Mouse (Mus musculus): ENCODE measurements around the gene Gdi2.
"Not testable (repeated sequence)": the region's sequence is repeated elsewhere in the genome, so short reads cannot be mapped to it uniquely, and the experiment has no call there.

The Gdi2 gene

GRCm38 (mm10) chr13:3537594-3538222 is at the start of gene Gdi2:
TSS of gene Gdi2 (plus strand) at chr13:3538063.
- peak; percentile 98 for DNase-seq (ENCODE audit: low read depth)

DNA sequence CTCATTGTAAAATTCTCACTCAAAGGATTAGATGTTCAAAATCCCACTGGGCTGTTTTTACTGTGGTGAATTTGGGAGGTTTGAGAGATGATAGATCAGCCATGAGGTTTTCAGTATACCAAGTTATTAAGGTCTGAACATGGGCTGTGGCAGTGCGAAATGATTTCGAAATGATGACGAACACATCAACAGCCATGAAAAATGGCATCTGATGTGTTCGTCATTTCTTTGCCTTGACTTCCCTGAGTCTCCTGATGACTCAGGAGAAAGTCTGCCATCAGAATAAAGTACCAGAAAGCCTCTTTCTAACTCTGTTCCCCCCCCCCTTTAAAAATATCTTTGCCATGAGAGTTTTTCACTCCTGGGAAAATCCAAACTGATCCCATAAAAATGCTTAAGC is 42.3 kb upstream of the Gdi2 start:
- no peak for DNase-seq (ENCODE audit: low read depth)

DNA sequence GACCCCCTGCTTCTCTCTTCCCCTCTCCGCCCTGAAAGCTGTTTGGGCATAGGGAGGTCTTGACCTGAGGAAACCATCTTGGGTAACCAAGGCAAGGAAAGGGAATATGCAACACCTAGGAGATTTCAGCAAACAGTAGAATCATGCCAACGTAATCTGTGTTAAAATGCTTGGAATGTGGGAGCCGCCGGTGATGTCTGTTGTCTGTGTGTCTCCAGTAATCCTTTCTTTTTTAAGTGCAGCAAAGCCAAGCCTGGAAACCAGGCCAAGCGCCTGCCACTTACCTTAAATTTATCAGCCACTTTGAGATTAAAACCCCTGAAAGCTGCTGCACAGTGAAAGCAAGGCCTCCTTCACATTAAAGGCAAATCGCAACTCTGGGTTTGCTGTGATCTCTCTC is 36.8 kb upstream of the Gdi2 start:
- not testable (repeated sequence) for DNase-seq (ENCODE audit: low read depth)

DNA sequence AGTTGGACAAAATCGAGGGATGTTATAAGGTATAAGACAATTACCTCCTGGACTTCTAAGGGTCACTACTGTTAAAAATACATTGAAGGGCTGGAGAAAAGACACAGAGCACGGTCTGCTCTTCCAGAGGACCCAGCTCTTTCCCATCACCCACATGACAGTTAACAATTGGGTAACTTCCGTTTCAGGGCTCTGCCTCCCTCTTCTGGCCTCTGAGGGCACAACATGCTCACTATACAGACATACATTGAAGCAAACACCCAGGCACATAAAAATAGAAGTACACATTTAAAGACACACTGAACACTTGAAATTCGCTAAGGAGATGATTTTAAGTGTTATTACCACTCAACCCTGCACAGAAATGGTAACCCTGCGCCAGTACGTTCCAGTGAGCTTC is 22.5 kb upstream of the Gdi2 start:
- DNase-seq (ENCODE audit: low read depth), result peak; percentile 57

DNA sequence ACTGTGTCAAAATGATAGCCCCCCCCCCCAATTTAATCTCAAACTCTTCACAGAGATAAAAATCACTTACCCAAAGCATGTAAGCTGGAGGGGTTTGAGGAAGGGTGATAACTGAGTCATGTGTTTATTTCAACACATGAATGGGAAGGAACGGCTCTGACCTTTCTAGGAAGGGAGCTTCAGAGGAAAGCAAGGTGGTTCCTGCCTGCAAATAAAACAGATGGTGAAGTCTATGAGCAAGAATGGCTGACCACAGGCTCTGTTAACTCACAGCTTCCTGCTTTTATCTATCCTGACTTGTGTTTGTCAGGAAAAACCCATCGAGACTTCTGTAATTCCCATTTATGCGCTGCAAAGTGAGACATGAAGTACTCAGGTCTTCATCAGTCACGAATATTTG is 18.5 kb upstream of the Gdi2 start:
- DNase-seq (ENCODE audit: low read depth), result not testable (repeated sequence)

DNA sequence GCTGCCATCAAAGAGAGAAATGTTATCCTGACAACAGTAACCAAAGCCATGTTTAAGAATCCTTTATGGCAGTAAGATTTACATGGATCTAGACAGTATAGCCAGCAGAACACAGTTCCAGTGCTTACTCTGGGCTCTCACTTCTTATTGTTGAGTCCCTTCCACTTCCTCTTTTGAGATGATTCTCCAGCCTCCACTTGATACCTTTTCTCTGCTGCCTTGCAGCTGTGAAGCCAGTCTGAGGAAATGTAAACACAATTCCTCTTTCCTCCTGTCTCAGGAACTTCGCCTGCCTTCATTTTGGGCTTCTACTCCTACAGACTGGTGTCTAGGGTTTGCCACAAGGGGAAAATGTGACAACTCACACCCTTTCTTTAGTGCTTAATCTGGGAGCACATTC is 17.9 kb upstream of the Gdi2 start:
- not testable (repeated sequence) for DNase-seq (ENCODE audit: low read depth)

GRCm38 (mm10) chr13:3523459-3523858 is 14.4 kb upstream of the Gdi2 start:
- DNase-seq (ENCODE audit: low read depth), result no peak

GRCm38 (mm10) chr13:3523946-3524345 is 13.9 kb upstream of the Gdi2 start:
- no peak for DNase-seq (ENCODE audit: low read depth)

- no peak for DNase-seq (ENCODE audit: low read depth)
Observed at GRCm38 (mm10) chr13:3525611-3526051, 12.2 kb upstream of the Gdi2 start.

DNA sequence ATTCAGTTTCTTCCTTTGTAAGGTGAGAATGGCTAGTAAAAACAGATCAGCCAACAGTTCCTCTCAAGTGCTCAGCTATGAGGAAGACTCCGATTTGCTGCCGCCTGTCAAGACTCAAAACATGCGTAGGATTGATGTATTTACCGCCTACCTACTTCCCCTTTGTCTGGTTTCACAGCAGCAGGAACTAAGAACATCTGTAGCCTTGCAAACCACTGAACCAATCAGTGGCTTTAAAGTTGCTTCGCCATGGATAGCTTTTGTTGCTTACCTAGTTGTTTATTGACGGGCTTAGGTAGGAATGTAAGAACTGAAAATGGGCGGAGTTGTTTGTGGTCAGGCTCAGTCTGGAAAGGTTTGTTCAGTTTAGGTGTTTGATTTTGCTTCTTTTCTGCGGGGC is 11.5 kb upstream of the Gdi2 start:
- peak; percentile 82 for DNase-seq (ENCODE audit: low read depth)

- DNase-seq (ENCODE audit: low read depth), result no peak
Observed at GRCm38 (mm10) chr13:3530451-3530850, 7.4 kb upstream of the Gdi2 start.

GRCm38 (mm10) chr13:3531176-3531575 is 6.7 kb upstream of the Gdi2 start:
- DNase-seq (ENCODE audit: low read depth), result not testable (repeated sequence)

GRCm38 (mm10) chr13:3531692-3532320 is 6.1 kb upstream of the Gdi2 start:
- no peak for DNase-seq (ENCODE audit: low read depth)

- no peak for DNase-seq (ENCODE audit: low read depth)
Observed at GRCm38 (mm10) chr13:3532451-3532850, 5.4 kb upstream of the Gdi2 start.

DNA sequence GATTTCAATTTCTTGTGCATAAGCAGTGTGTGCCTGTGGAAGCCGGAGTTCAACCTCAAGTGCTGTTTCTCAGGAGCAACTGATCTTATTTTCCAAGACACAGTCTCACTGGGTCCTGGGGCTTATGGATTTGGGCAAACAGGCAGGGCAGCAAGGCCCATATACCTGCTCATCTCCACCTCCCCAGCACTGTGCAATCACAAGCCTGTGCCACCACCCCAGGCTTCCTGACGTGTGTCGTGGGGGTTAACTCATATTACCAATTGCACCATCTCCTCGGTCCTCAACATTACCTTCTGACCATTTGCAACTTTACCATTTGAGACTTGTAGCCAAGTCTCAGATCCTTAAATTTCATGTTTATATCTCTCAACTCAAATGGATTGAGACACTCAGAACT is 3.7 kb upstream of the Gdi2 start:
- DNase-seq (ENCODE audit: low read depth), result no peak

DNA sequence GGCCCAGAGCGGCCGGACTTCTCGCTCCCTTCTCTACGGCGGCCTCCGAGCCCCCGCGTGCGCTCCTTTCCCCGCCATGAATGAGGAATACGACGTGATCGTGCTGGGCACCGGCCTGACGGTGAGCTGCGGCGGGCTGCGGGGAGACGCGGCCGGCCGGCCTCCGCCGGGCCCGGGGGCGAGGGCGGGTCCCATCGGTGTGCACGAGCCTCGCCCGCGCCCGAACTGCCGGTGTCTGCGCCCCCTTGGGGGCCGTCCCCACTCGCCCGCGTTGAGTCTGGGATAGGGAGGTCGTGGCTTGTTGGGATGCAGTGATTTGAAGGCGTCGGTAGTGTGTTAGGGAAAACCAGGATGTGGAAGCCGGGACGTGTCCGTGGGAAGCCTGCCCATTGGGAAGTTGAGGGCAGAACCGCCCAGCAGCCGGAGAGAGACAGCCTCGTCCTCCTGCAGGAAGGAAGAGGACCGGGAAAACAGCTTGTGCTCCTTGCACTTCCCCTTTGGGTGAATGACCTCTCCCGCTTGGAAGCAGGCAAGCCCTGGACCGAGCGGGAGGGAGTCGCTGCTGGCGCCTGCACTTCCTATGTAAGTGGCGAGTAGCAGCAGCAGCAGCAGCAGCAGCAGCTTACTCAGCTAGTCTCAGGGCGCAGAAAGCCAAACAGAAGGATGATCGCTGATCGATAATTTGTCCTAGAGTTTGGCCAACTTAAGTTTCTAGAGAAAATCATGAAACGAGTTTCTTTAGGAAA is 533 bp downstream of the Gdi2 start:
- DNase-seq (ENCODE audit: low read depth), result peak; percentile 68

DNA sequence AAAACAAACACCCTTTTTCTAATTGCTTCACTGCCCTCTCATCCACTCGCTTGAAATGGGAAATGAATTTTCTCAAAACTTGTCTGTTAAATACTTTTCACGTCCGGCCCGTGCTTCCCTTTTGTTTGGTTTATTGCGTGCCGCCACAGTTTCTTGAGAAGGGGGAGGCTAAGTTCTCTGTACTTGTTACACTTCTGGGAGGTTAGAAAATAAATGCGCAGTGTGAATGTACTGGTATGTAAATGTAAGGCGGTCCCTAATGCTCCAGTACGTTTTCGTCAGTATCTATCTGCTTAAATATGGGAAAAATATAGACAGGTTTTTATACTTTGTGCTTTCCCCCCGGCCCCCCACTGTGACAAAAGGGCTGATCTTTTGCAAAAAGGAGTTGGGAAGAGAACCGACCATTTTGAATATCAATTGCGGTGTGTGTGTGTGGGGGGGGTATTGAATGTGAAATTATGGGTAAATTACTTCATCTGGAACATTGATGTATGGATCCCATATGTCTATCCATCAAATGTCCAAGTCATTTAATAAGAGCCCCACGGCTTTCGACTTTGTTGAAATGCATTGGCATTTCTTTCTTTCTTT is 1.2 kb downstream of the Gdi2 start:
- no peak for DNase-seq (ENCODE audit: low read depth)

GRCm38 (mm10) chr13:3540166-3540565 is 2.3 kb downstream of the Gdi2 start:
- no peak for DNase-seq (ENCODE audit: low read depth)

DNA sequence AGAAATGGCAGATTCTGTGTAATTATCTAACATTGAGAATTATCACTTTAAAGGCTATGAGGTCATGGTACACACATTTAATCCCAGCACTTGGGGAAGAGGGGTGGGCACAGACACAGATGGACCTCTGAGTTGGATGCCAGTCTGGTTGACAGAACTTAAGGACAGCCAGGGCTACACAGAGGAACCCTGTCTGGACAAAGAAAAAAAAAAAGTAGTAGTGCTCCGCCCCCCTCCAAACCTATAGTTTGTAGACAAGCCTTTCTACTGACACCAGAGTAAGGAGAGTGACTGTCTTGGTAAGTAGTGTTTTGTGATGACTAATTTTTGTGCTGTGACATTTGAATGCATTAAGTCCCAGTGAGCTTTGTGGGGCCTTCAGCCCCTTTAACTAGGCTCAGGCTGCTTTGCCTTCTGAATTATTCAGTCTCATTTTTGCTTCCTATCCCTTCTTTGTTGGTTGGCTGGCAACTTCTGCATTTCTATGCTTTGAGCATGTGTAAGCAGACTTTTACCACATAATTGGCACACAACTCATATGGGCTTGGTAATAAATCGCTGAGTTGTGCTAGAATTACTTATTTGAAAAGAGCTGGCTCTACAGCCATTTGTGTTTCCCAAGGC is 3.4 kb downstream of the Gdi2 start:
- DNase-seq (ENCODE audit: low read depth), result no peak

DNA sequence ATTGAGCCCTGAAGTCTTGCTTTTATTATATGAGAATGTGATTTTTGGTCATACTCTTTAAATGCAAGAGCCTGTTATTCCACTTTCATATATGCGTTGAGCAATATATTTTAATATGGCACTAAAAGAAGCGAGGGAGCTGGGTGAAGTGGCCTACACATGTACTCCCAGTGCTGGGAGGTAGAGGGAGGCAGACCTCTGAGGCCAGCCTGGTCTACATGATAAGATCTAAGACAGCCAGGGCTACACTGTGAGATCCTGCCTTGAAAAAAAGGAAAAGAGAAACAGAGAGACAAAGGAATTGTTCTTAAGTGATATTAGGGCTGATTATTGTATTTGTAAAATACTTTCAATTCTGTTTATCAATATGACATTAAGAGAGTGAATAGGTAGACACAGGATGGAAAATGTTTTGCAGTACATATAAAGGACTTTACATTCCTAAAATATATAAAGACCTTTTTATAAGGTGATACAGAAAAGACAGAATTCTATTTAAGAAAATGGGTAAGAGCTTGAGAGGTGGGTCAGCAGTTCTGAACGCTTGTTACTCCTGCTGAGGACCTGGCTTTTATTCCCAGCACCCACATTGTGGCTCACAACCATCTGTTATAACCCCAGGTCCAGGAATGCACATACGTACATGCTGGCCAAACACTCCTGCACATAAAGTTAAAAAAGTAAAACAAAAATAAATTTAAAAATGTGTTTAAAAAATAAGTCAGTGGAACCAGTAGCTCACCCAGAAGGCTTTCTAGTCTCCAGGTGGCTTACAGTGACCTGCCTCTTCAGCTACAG is 6.4 kb downstream of the Gdi2 start:
- DNase-seq (ENCODE audit: low read depth), result no peak

DNA sequence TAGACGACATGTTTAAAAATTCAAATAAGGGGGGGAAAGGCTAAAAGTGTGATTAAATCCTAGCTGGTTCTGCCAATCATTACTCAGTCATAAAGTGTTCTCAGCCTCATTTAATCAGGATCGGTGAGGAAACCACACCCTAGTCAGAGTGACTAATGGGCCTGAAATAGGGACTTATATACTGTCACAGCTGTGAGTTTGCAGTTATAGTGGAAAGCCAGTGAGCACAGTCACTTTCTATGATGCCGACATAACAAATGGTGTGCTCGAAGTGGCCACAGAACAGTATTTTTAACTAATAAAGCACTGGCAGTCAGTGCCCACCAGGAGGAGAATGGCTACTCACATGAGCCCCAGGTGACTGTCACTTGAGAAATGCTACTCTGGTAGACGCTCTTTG is 7.1 kb downstream of the Gdi2 start:
- no peak for DNase-seq (ENCODE audit: low read depth)

GRCm38 (mm10) chr13:3547410-3547809 is 9.5 kb downstream of the Gdi2 start:
- DNase-seq (ENCODE audit: low read depth), result no peak
